Mouse (Mus musculus): ENCODE data around the gene Bbs1.

Gene Bbs1

GRCm38 (mm10) chr19:4927904-4928531, 21.6 kb upstream of the Bbs1 start, which contains the start of gene Dpp3:
Gene Dpp3 (minus strand): TSS chr19:4928287.
- Histone ChIP-seq H3K4me3 (replicated peaks; ENCODE audit: low read length) (peak within 1 kb of the TSS; percentile 90), H3K27me3 (ENCODE audit: insufficient read depth, low read length) (peaks cover 18% of the 10 kb centered on the region), H3K4me1 (replicated peaks; ENCODE audit: low read depth, low read length) (peaks cover 61% of the 10 kb centered on the region), H3K9me3 (ENCODE audit: low read length) (no peaks in the 10 kb centered on the region), H3K36me3 (ENCODE audit: insufficient read depth, low read length) (peaks cover 39% of the 10 kb centered on the region)
- TF ChIP-seq NANOG (IDR thresholded peaks at IDR 0.05; ENCODE audit: borderline replicate concordance, low read length), result no peak
- TF ChIP-seq CTCF (conservative IDR thresholded peaks at IDR 0.05; ENCODE audit: low read length), result no peak
- TF ChIP-seq POU5F1 (IDR thresholded peaks at IDR 0.05; ENCODE audit: borderline replicate concordance, low read length), result no peak

GRCm38 (mm10) chr19:4925121-4925860, 18.9 kb upstream of the Bbs1 start:
- peaks cover 41% of the 10 kb centered on the region for H3K4me1 ChIP-seq (replicated peaks; ENCODE audit: low read depth, low read length)
- H3K36me3 ChIP-seq (ENCODE audit: insufficient read depth, low read length), result peaks cover 66% of the 10 kb centered on the region
- TF ChIP-seq CTCF (conservative IDR thresholded peaks at IDR 0.05; ENCODE audit: low read length), result no peak
- no peak for TF ChIP-seq NANOG (IDR thresholded peaks at IDR 0.05; ENCODE audit: borderline replicate concordance, low read length)
- TF ChIP-seq POU5F1 (IDR thresholded peaks at IDR 0.05; ENCODE audit: borderline replicate concordance, low read length), result no peak
- no peaks in the 10 kb centered on the region for H3K27me3 ChIP-seq (ENCODE audit: insufficient read depth, low read length)
- peak overlapping the region; percentile 42 for H3K4me3 ChIP-seq (replicated peaks; ENCODE audit: low read length)
- H3K9me3 ChIP-seq (ENCODE audit: low read length), result no peaks in the 10 kb centered on the region

- H3K4me1 ChIP-seq (replicated peaks; ENCODE audit: low read depth, low read length), result peaks cover 31% of the 10 kb centered on the region
- no peak overlapping the region for H3K4me3 ChIP-seq (replicated peaks; ENCODE audit: low read length)
- H3K27me3 ChIP-seq (ENCODE audit: insufficient read depth, low read length), result no peaks in the 10 kb centered on the region
- peaks cover 100% of the 10 kb centered on the region for H3K36me3 ChIP-seq (ENCODE audit: insufficient read depth, low read length)
- TF ChIP-seq NANOG (IDR thresholded peaks at IDR 0.05; ENCODE audit: borderline replicate concordance, low read length), result no peak
- TF ChIP-seq CTCF (conservative IDR thresholded peaks at IDR 0.05; ENCODE audit: low read length), result no peak
- no peak for TF ChIP-seq POU5F1 (IDR thresholded peaks at IDR 0.05; ENCODE audit: borderline replicate concordance, low read length)
- H3K9me3 ChIP-seq (ENCODE audit: low read length), result no peaks in the 10 kb centered on the region
Measured at GRCm38 (mm10) chr19:4919652-4920051, 13.2 kb upstream of the Bbs1 start.

GRCm38 (mm10) chr19:4916827-4917226, 10.4 kb upstream of the Bbs1 start:
- TF ChIP-seq POU5F1 (IDR thresholded peaks at IDR 0.05; ENCODE audit: borderline replicate concordance, low read length) (no peak), NANOG (IDR thresholded peaks at IDR 0.05; ENCODE audit: borderline replicate concordance, low read length) (no peak), CTCF (conservative IDR thresholded peaks at IDR 0.05; ENCODE audit: low read length) (no peak)
- peaks cover 39% of the 10 kb centered on the region for H3K4me1 ChIP-seq (replicated peaks; ENCODE audit: low read depth, low read length)
- H3K27me3 ChIP-seq (ENCODE audit: insufficient read depth, low read length), result no peaks in the 10 kb centered on the region
- peaks cover 100% of the 10 kb centered on the region for H3K36me3 ChIP-seq (ENCODE audit: insufficient read depth, low read length)
- H3K9me3 ChIP-seq (ENCODE audit: low read length), result no peaks in the 10 kb centered on the region
- H3K4me3 ChIP-seq (replicated peaks; ENCODE audit: low read length), result no peak overlapping the region

GRCm38 (mm10) chr19:4915924-4916603, 9.6 kb upstream of the Bbs1 start:
- H3K4me1 ChIP-seq (replicated peaks; ENCODE audit: low read depth, low read length), result peaks cover 38% of the 10 kb centered on the region
- H3K4me3 ChIP-seq (replicated peaks; ENCODE audit: low read length), result no peak overlapping the region
- H3K27me3 ChIP-seq (ENCODE audit: insufficient read depth, low read length), result no peaks in the 10 kb centered on the region
- H3K36me3 ChIP-seq (ENCODE audit: insufficient read depth, low read length), result peaks cover 100% of the 10 kb centered on the region
- no peaks in the 10 kb centered on the region for H3K9me3 ChIP-seq (ENCODE audit: low read length)
- TF ChIP-seq NANOG (IDR thresholded peaks at IDR 0.05; ENCODE audit: borderline replicate concordance, low read length) (no peak), POU5F1 (IDR thresholded peaks at IDR 0.05; ENCODE audit: borderline replicate concordance, low read length) (no peak)

GRCm38 (mm10) chr19:4909376-4909775, 2.9 kb upstream of the Bbs1 start:
- Histone ChIP-seq H3K4me1 (replicated peaks; ENCODE audit: low read depth, low read length) (peaks cover 29% of the 10 kb centered on the region), H3K4me3 (replicated peaks; ENCODE audit: low read length) (no peak overlapping the region), H3K9me3 (ENCODE audit: low read length) (no peaks in the 10 kb centered on the region), H3K27me3 (ENCODE audit: insufficient read depth, low read length) (no peaks in the 10 kb centered on the region), H3K36me3 (ENCODE audit: insufficient read depth, low read length) (peaks cover 74% of the 10 kb centered on the region)
- TF ChIP-seq CTCF (conservative IDR thresholded peaks at IDR 0.05; ENCODE audit: low read length), result no peak
- no peak for TF ChIP-seq NANOG (IDR thresholded peaks at IDR 0.05; ENCODE audit: borderline replicate concordance, low read length)
- TF ChIP-seq POU5F1 (IDR thresholded peaks at IDR 0.05; ENCODE audit: borderline replicate concordance, low read length), result no peak

GRCm38 (mm10) chr19:4908107-4908506, 1.7 kb upstream of the Bbs1 start:
- peak; percentile 97 for TF ChIP-seq CTCF (conservative IDR thresholded peaks at IDR 0.05; ENCODE audit: low read length)
- TF ChIP-seq NANOG (IDR thresholded peaks at IDR 0.05; ENCODE audit: borderline replicate concordance, low read length), result no peak
- TF ChIP-seq POU5F1 (IDR thresholded peaks at IDR 0.05; ENCODE audit: borderline replicate concordance, low read length), result no peak
- Histone ChIP-seq H3K4me3 (replicated peaks; ENCODE audit: low read length) (no peak overlapping the region), H3K4me1 (replicated peaks; ENCODE audit: low read depth, low read length) (peaks cover 21% of the 10 kb centered on the region), H3K27me3 (ENCODE audit: insufficient read depth, low read length) (no peaks in the 10 kb centered on the region), H3K9me3 (ENCODE audit: low read length) (no peaks in the 10 kb centered on the region), H3K36me3 (ENCODE audit: insufficient read depth, low read length) (peaks cover 67% of the 10 kb centered on the region)

- Histone ChIP-seq H3K4me1 (replicated peaks; ENCODE audit: low read depth, low read length) (peaks cover 46% of the 10 kb centered on the region), H3K36me3 (ENCODE audit: insufficient read depth, low read length) (peaks cover 22% of the 10 kb centered on the region; the same call in 1 of the 2 replicates), H3K9me3 (ENCODE audit: low read length) (no peaks in the 10 kb centered on the region), H3K27me3 (ENCODE audit: insufficient read depth, low read length) (peaks cover 3% of the 10 kb centered on the region; the same call in 1 of the 2 replicates), H3K4me3 (replicated peaks; ENCODE audit: low read length) (no peak overlapping the region)
- TF ChIP-seq NANOG (IDR thresholded peaks at IDR 0.05; ENCODE audit: borderline replicate concordance, low read length), result no peak
- no peak for TF ChIP-seq POU5F1 (IDR thresholded peaks at IDR 0.05; ENCODE audit: borderline replicate concordance, low read length)
- no peak for TF ChIP-seq CTCF (conservative IDR thresholded peaks at IDR 0.05; ENCODE audit: low read length)
Measured at GRCm38 (mm10) chr19:4899888-4900287, 6.5 kb downstream of the Bbs1 start.

All from E14TG2a.4 (cell line).